Mouse (Mus musculus): ENCODE data around the gene Fyttd1.
A peak's percentile ranks its signal among the peaks of the same experiment; 100 is the strongest.
"Not testable (repeated sequence)": the region's sequence is repeated elsewhere in the genome, so short reads cannot be mapped to it uniquely, and the experiment has no call there.

Fyttd1 gene

GRCm38 (mm10) chr16:32877343-32878156, at the start of gene Fyttd1, which contains the start of gene Rubcn:
Gene Fyttd1, plus strand, starts transcription at chr16:32877500.
Gene Rubcn, minus strand, starts transcription at chr16:32877766.
- peak; percentile 92 for ATAC-seq (ENCODE audit: insufficient number of reproducible peaks, low FRiP score, low TSS enrichment)

GRCm38 (mm10) chr16:32829104-32829503, 48.2 kb upstream of the Fyttd1 start:
- ATAC-seq (ENCODE audit: insufficient number of reproducible peaks, low FRiP score, low TSS enrichment) = no peak

GRCm38 (mm10) chr16:32831501-32831900, 45.8 kb upstream of the Fyttd1 start:
- ATAC-seq (ENCODE audit: insufficient number of reproducible peaks, low FRiP score, low TSS enrichment) = no peak

GRCm38 (mm10) chr16:32847103-32847502, 30.2 kb upstream of the Fyttd1 start:
- no peak for ATAC-seq (ENCODE audit: insufficient number of reproducible peaks, low FRiP score, low TSS enrichment)

GRCm38 (mm10) chr16:32849042-32849830, 28.1 kb upstream of the Fyttd1 start:
- ATAC-seq (ENCODE audit: insufficient number of reproducible peaks, low FRiP score, low TSS enrichment) = no peak

- ATAC-seq (ENCODE audit: insufficient number of reproducible peaks, low FRiP score, low TSS enrichment) = no peak
Observed at GRCm38 (mm10) chr16:32853492-32854049, 23.7 kb upstream of the Fyttd1 start.

- ATAC-seq (ENCODE audit: insufficient number of reproducible peaks, low FRiP score, low TSS enrichment) = no peak
Observed at GRCm38 (mm10) chr16:32854050-32854571, 23.2 kb upstream of the Fyttd1 start.

GRCm38 (mm10) chr16:32856751-32857150, 20.5 kb upstream of the Fyttd1 start:
- ATAC-seq (ENCODE audit: insufficient number of reproducible peaks, low FRiP score, low TSS enrichment) = no peak

- no peak for ATAC-seq (ENCODE audit: insufficient number of reproducible peaks, low FRiP score, low TSS enrichment)
Observed at GRCm38 (mm10) chr16:32858356-32858755, 18.9 kb upstream of the Fyttd1 start.

GRCm38 (mm10) chr16:32858771-32859636, 18.3 kb upstream of the Fyttd1 start:
- ATAC-seq (ENCODE audit: insufficient number of reproducible peaks, low FRiP score, low TSS enrichment) = no peak

- no peak for ATAC-seq (ENCODE audit: insufficient number of reproducible peaks, low FRiP score, low TSS enrichment)
Observed at GRCm38 (mm10) chr16:32861813-32862385, 15.4 kb upstream of the Fyttd1 start.

- ATAC-seq (ENCODE audit: insufficient number of reproducible peaks, low FRiP score, low TSS enrichment) = no peak
Observed at GRCm38 (mm10) chr16:32865401-32865800, 11.9 kb upstream of the Fyttd1 start.

GRCm38 (mm10) chr16:32866713-32867112, 10.6 kb upstream of the Fyttd1 start:
- ATAC-seq (ENCODE audit: insufficient number of reproducible peaks, low FRiP score, low TSS enrichment) = no peak

GRCm38 (mm10) chr16:32867919-32868552, 9.3 kb upstream of the Fyttd1 start:
- peak; percentile 98 for ATAC-seq (ENCODE audit: insufficient number of reproducible peaks, low FRiP score, low TSS enrichment)

GRCm38 (mm10) chr16:32870231-32870630, 7.1 kb upstream of the Fyttd1 start:
- no peak for ATAC-seq (ENCODE audit: insufficient number of reproducible peaks, low FRiP score, low TSS enrichment)

GRCm38 (mm10) chr16:32873366-32873765, 3.9 kb upstream of the Fyttd1 start:
- no peak for ATAC-seq (ENCODE audit: insufficient number of reproducible peaks, low FRiP score, low TSS enrichment)

- ATAC-seq (ENCODE audit: insufficient number of reproducible peaks, low FRiP score, low TSS enrichment) = not testable (repeated sequence)
Observed at GRCm38 (mm10) chr16:32875281-32875680, 2.0 kb upstream of the Fyttd1 start.

GRCm38 (mm10) chr16:32875847-32876246, 1.5 kb upstream of the Fyttd1 start:
- no peak for ATAC-seq (ENCODE audit: insufficient number of reproducible peaks, low FRiP score, low TSS enrichment)

GRCm38 (mm10) chr16:32876831-32877230, 469 bp upstream of the Fyttd1 start:
- ATAC-seq (ENCODE audit: insufficient number of reproducible peaks, low FRiP score, low TSS enrichment) = no peak

All from cerebellum, adult (tissue).